Mouse (Mus musculus) CH12F3 (cell line): ENCODE data around the gene Pear1.
"Not testable (repeated sequence)": the region's sequence is repeated elsewhere in the genome, so short reads cannot be mapped to it uniquely, and the experiment has no call there.

Experiments
- in situ Hi-C: fragments of 300-500 bp; cut with MboI; formaldehyde crosslinking; loops from 2 replicates; pipeline ENCODE4 v1.14.3; 2020; ENCODE audit warnings: low sequenced_read_pairs

Gene Pear1

GRCm38 (mm10) chr3:87824206-87824605 is at the start of gene Pear1:
Gene Pear1 (minus strand): TSS chr3:87824306.
- in situ Hi-C loops = not testable (repeated sequence)

- in situ Hi-C loops = not testable (repeated sequence)
Measured at GRCm38 (mm10) chr3:87864111-87864510, 40.0 kb upstream of the Pear1 start.

GRCm38 (mm10) chr3:87859813-87860212 is 35.7 kb upstream of the Pear1 start:
- in situ Hi-C loops = no loop called here

GRCm38 (mm10) chr3:87857666-87858065 is 33.6 kb upstream of the Pear1 start:
- in situ Hi-C loops = no loop called here

- in situ Hi-C loops = no loop called here
Measured at GRCm38 (mm10) chr3:87855936-87856335, 31.8 kb upstream of the Pear1 start.

GRCm38 (mm10) chr3:87854795-87855568 is 30.9 kb upstream of the Pear1 start:
- in situ Hi-C loops = no loop called here

- in situ Hi-C loops = no loop called here
Measured at GRCm38 (mm10) chr3:87849117-87849516, 25.0 kb upstream of the Pear1 start.

GRCm38 (mm10) chr3:87847680-87848079 is 23.6 kb upstream of the Pear1 start:
- in situ Hi-C loops = no loop called here

GRCm38 (mm10) chr3:87846650-87847110 is 22.6 kb upstream of the Pear1 start, which contains the start of gene Sh2d2a:
Gene Sh2d2a (plus strand): TSS chr3:87846755.
- in situ Hi-C loops = no loop called here

GRCm38 (mm10) chr3:87846186-87846585 is 22.1 kb upstream of the Pear1 start:
- in situ Hi-C loops = no loop called here

GRCm38 (mm10) chr3:87844981-87845380 is 20.9 kb upstream of the Pear1 start:
- in situ Hi-C loops = no loop called here

GRCm38 (mm10) chr3:87840858-87841257 is 16.8 kb upstream of the Pear1 start:
- in situ Hi-C loops = no loop called here

GRCm38 (mm10) chr3:87838622-87839021 is 14.5 kb upstream of the Pear1 start:
- in situ Hi-C loops = no loop called here

- in situ Hi-C loops = no loop called here
Measured at GRCm38 (mm10) chr3:87833482-87833881, 9.4 kb upstream of the Pear1 start.

- in situ Hi-C loops = no loop called here
Measured at GRCm38 (mm10) chr3:87832109-87832859, 8.2 kb upstream of the Pear1 start.

GRCm38 (mm10) chr3:87829025-87829424 is 4.9 kb upstream of the Pear1 start:
- in situ Hi-C loops = no loop called here

- in situ Hi-C loops = no loop called here
Measured at GRCm38 (mm10) chr3:87828435-87828834, 4.3 kb upstream of the Pear1 start.

GRCm38 (mm10) chr3:87818226-87818625 is 5.9 kb downstream of the Pear1 start:
- in situ Hi-C loops = no loop called here

- in situ Hi-C loops = no loop called here
Measured at GRCm38 (mm10) chr3:87816646-87817093, 7.4 kb downstream of the Pear1 start.

GRCm38 (mm10) chr3:87816166-87816565 is 7.9 kb downstream of the Pear1 start:
- in situ Hi-C loops = no loop called here

- in situ Hi-C loops = no loop called here
Measured at GRCm38 (mm10) chr3:87812873-87813272, 11.2 kb downstream of the Pear1 start.

GRCm38 (mm10) chr3:87812413-87812812 is 11.7 kb downstream of the Pear1 start:
- in situ Hi-C loops = no loop called here
